Mouse (Mus musculus) embryonic fibroblast, embryonic 13.5 days (primary cell): ENCODE measurements at regions not wholly inside any gene's neighbourhood (a gene's known extent, or its start where the extent isn't known, plus 50 kb on each side); places are given as distances from the start of the nearest gene placed in this dataset.

Source experiments
- H3K27ac ChIP-seq: 2 replicates; pipeline ENCODE4 v1.5.1; 2012; ENCODE audit warnings: low read length, control low read depth, inconsistent platforms; ENCODE audit not compliant: insufficient read depth
- H3K4me1 ChIP-seq: 2 replicates; pipeline ENCODE4 v1.6.1; 2011; ENCODE audit warnings: low read length; ENCODE audit not compliant: control insufficient read depth, insufficient read depth
- H3K4me3 ChIP-seq: 2 replicates; pipeline ENCODE4 v1.5.1; 2011; ENCODE audit warnings: mild to moderate bottlenecking, control low read depth, low read length; ENCODE audit not compliant: insufficient read depth
- CTCF ChIP-seq: IDR thresholded peaks from 2 replicates; pipeline ENCODE4 v1.5.1; 2011; ENCODE audit warnings: mild to moderate bottlenecking, control low read depth, low read length, moderate library complexity, borderline replicate concordance; ENCODE audit not compliant: insufficient read depth
- POLR2A ChIP-seq: IDR thresholded peaks from 2 replicates; pipeline ENCODE4 v1.6.1; 2011; ENCODE audit warnings: low read depth, mild to moderate bottlenecking, control low read depth, low read length, moderate library complexity

DNA sequence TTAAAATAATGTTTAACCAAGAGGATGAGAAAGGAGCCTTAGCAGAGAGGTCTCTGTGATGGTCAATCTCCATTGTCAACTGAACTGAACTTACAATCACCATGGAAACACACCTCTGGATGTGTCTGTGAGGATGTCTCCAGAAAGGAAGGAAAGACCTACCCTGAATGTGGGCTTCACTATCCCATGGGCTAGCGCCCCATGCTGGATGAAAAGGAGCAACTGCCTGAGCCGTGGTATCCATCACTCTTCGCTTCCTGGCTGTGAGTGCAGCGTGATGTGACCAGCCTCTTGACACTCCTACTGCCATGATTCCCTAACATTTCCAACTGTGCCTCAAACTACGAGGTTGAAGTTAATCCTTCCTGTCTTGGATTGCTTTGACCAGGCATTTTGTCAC, 363.3 kb downstream of the Cd83 start:
- Histone ChIP-seq H3K4me1 (no peaks in the 10 kb centered on the region), H3K4me3 (no peak overlapping the region), H3K27ac (no peak overlapping the region)
- no peak for TF ChIP-seq POLR2A

DNA sequence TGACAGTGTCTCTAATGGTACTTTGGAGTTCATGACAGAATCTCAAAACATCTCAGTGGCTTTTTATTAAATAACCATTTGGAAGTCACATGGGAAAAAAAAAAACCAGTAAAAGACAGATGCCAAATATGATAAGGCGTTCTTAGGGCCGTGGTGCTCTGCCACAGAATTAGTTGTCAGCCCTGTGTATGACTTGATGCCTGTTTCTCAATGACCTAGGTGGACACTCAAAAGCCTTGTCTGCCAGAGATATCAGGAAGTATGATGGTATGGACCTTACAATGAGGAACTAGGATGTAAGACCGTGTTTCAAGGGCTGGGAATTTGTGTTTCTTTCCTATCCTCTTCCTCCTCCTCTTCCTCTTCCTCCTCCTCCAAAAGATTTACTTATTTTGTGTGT, 364.9 kb downstream of the Cd83 start:
- TF ChIP-seq CTCF (no peak), POLR2A (no peak)
- Histone ChIP-seq H3K4me3 (no peak overlapping the region), H3K27ac (no peak overlapping the region), H3K4me1 (no peaks in the 10 kb centered on the region)

DNA sequence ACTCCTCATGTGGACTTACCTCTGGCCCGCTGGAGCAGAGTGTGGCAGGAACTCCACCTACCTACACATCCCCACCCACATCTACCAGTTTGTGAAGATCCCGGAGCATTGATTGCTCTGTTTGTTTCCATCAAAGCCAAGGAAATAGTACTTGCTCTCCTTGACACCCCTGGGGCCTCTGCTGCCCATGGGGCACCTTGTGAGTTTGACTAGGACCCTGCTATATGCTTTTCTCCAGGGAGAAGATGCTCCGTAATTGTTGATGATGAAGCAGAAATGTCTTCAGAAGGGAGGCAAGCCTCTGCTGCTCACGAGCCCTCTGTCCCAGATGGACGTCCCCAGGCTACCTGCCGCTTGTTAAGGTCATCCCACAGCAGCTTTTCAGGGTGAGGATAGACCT, 367.0 kb downstream of the Cd83 start:
- TF ChIP-seq POLR2A (no peak), CTCF (no peak)
- no peaks in the 10 kb centered on the region for H3K4me1 ChIP-seq

DNA sequence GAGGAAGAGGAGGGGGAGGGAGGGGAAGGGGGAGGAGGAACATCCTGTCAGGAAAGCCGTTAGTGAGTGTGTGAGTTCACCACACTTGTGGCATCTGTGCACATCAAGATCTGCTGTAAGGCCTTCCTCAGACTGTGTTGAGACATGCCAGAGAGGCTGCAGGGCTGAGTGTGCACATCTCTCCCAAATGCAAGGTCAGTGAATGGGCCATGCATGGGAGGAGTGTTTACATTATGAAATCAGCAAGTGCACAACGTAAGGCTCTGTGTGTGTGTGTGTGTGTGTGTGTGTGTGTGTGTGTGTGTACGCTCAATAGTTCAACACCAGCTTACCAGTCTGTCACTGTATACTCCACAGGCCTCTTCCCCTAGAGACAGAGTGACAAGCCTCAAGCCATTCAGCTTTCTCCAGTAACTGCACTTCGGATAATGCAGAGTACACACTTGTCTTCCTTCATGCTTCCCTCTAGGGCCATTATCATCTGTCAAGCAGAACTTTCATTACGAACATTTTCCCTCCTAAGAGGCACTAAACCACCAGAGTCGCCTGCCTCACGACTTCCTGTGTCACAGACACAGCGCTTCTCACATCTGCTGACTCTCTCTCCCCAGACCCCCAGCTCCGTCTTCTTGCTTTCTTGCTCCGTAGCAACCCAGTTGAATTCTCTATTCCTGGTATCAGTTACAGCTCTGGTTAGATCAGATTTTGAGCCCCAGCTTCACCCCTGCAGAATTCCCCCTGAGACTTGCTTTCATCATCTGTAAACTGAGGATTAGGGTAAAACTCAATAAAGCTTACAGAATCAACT, 368.4 kb downstream of the Cd83 start:
- H3K4me3 ChIP-seq = no peak overlapping the region
- TF ChIP-seq POLR2A (no peak), CTCF (no peak)
- H3K27ac ChIP-seq = no peak overlapping the region
- H3K4me1 ChIP-seq = no peaks in the 10 kb centered on the region

More for the DNA sequence above, 367.0 kb downstream of the Cd83 start:
- Histone ChIP-seq H3K4me3 (no peak overlapping the region), H3K27ac (no peak overlapping the region)

DNA sequence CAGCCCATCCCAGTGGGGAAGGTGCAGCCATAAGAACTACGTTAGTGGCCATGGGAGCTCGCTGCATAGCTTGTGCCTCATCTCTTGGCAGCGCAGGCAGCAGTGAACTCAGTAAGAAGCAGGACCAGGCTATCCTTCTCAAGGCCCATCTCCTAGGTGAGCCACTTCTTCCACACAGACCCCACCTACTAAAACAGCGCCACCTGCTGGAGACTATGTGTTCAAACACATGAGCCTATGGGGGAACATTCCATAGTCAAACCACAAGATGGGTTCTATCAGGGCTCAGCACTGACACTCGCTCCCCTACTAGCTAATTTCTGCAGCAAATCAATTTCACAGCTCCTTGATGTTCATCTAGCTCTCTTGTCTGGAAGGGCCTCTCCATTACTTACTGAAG, 369.2 kb downstream of the Cd83 start:
- H3K4me3 ChIP-seq = no peak overlapping the region
- H3K27ac ChIP-seq = no peak overlapping the region
- H3K4me1 ChIP-seq = no peaks in the 10 kb centered on the region
- TF ChIP-seq CTCF (no peak), POLR2A (no peak)

DNA sequence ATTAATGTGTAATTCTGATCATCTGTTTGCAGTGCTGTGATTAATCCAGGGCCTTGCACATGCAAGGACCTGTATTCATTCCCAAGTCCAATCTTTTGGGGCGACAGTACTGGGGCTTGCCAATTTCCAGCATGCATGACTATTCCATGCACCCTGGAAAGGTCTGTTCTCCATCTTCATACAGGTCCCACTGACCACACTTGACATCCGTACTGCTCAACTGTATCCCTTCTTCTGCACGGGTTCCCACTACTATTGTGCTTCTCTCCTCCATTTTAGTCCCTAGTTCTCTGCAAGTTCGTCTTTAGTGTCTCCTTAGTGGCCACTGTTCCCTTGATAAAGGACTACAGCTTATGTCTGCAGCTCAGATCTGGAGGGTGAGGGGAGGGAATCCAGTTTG, 371.4 kb downstream of the Cd83 start:
- H3K4me1 ChIP-seq = no peaks in the 10 kb centered on the region
- no peak overlapping the region for H3K27ac ChIP-seq
- H3K4me3 ChIP-seq = no peak overlapping the region
- TF ChIP-seq POLR2A = no peak
- no peak for TF ChIP-seq CTCF

DNA sequence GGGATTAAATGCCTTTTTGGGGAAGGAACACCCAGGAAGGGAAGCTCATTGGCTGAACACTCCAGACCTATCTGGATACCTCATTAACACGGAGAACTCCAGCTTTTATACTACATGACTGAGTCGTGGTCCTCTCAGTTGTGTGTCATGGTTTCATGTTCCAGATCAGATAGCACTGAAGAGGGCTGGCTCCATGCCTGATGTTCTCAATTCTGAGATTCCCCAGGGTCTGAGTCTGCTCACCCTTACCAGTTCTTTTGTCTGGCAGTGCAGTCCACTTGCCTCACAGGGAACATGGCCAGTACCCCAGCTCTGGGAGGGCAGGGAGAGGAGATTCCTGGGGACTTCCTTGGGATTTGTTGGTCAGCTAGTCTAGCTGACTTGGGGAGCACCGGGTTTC, 372.0 kb downstream of the Cd83 start:
- Histone ChIP-seq H3K4me3 (no peak overlapping the region), H3K4me1 (no peaks in the 10 kb centered on the region), H3K27ac (no peak overlapping the region)
- no peak for TF ChIP-seq POLR2A
- TF ChIP-seq CTCF = no peak

DNA sequence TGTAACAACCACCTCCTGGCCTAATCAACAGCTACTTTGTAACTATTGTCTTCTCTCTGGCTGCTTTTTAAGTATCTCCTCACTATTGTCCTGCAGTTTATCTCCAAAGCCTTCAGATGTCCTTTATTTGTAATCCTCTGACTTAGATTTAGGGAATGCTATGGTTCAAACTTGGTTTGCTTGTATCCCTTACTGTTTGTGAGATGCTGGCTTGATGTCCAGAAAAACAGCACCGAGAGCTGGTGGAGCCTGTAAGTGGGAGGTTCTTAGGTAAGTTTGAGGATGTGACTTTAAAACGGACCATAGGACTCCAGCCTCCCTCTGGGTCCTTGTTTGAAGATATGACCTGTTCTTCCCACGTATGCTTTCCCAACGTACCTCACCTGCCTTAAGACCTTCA, 372.7 kb downstream of the Cd83 start:
- TF ChIP-seq POLR2A (no peak), CTCF (no peak)
- no peak overlapping the region for H3K4me3 ChIP-seq
- H3K4me1 ChIP-seq = no peaks in the 10 kb centered on the region
- no peak overlapping the region for H3K27ac ChIP-seq

DNA sequence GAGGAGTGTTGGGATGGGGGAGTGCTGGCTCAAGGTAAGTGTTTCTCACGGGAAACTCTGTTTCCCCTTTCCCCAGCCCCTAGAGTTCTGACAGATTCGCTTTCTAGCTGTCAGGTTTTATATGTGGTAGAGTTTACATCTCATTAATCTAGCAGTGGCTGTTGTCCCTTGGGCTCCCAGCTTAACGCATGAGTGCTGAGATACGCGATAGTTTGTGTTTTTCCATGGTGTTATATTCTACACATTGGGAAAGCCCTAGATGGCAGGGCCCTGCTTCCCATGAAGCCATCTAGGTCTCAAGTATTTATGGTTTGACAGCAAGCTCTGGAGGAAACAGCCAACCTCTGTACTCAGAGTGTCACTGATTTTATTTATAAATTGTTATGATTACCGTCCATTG, 373.8 kb downstream of the Cd83 start:
- Histone ChIP-seq H3K27ac (no peak overlapping the region), H3K4me3 (no peak overlapping the region), H3K4me1 (no peaks in the 10 kb centered on the region)
- TF ChIP-seq POLR2A (no peak), CTCF (no peak)

DNA sequence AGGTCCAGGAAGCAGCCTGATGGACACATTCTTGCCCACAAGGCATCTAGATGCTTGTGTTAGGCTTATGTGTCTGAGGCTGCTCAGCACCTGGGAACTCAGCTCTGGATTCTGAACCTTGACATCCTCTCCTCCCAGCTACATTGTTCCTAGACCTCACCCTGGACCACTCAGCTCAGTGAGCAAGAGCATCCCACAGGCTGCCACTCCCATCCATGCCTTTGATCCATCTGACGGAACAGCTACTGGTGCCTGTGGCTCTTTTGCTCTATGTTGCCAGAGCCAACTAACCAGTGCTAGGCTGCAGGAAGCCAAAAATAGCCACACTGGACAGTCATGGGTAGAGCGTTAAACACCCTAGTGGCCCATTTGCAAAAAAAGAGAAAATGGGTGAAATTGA, 374.8 kb downstream of the Cd83 start:
- Histone ChIP-seq H3K27ac (no peak overlapping the region), H3K4me1 (no peaks in the 10 kb centered on the region), H3K4me3 (no peak overlapping the region)
- TF ChIP-seq POLR2A (no peak), CTCF (no peak)
